Mouse (Mus musculus) left cerebral cortex, adult 2 months (tissue): ENCODE measurements around the gene Gfod2. TPM values are rescaled to one million over a fixed set of nuclear protein-coding genes. Genes with fewer than 3 reads are reported as not detected.
A peak's percentile ranks its signal among the peaks of the same experiment; 100 is the strongest.

Experiments used
- DNase-seq, 2 experiments: peaks; one replicate each; pipeline ENCODE4 v3.0.0; 2021 to 2022; ENCODE audit warnings: low spot score in 2 of 2, mixed read lengths in 1 of 2; ENCODE audit errors: extremely low spot score in 1 of 2
- H3K27ac ChIP-seq: fragments of 200-600 bp; 2 replicates; pipeline ENCODE4 v1.8.1; 2022
- H3K4me3 ChIP-seq: fragments of 200-600 bp; 2 replicates; pipeline ENCODE4 v1.8.1; 2022
- CTCF ChIP-seq: fragments of 200-600 bp; IDR thresholded peaks from 2 replicates; pipeline ENCODE4 v1.8.1; 2022; ENCODE audit warnings: antibody characterized with exemption, mild to moderate bottlenecking, moderate library complexity
- intact Hi-C: fragments of 180-260 bp; cut with DNase I; formaldehyde crosslinking; loops from one replicate; pipeline ENCODE4 v1.15.1; 2025
- total RNA-seq, 2 experiments: library from RNA; stranded (reverse); gene quantifications; 2 replicates each; pipeline ENCODE4 v1.2.3; 2021

The Gfod2 gene
- total RNA-seq, 2 experiments from 2014 or later, result 21.0 to 26.0 TPM

DNA sequence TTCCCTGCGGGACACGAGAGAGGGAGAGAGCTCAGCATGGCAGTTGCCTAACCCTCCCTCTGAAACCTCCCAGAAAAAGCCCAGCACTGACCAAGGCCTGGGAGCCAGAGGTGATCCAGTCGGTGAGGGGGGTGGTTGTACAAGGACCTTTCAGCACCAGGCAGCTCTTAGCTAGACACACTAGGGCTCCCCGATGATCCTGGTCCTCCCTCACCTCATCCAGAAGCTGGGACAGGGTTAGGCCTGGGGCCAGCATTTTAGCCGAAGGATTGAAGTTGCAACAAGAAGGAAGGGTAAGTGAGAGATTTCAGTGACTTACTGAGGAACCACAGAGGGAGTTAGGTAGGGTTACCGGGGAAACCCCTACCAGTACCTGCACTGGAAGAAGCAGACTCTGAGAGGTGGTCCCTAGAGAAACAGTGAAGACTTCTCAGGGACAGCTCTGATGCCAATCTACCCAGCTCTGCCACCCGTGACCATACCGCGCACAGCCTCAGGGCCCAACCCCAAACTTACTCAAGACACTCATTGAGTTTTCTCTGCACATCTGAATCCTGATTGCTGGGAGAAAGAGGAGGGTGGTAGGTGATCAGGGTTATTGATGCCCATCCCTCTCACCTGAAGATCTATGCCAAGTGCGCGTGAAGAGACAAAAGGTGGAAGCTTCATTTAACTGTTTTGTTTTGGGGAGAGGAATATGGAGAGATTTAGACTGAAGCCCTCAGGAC is 58.8 kb downstream of the Gfod2 start:
- intact Hi-C loops, result loop anchor here (2.0 kb wide), 1 partner anchor 77 kb away; no protein-coding TSS in a partner anchor
- no peak for TF ChIP-seq CTCF
- no peak for DNase-seq
- Histone ChIP-seq H3K27ac (peak overlapping the region; percentile 95; the same call in 1 of the 2 replicates), H3K4me3 (peak overlapping the region; percentile 64)

DNA sequence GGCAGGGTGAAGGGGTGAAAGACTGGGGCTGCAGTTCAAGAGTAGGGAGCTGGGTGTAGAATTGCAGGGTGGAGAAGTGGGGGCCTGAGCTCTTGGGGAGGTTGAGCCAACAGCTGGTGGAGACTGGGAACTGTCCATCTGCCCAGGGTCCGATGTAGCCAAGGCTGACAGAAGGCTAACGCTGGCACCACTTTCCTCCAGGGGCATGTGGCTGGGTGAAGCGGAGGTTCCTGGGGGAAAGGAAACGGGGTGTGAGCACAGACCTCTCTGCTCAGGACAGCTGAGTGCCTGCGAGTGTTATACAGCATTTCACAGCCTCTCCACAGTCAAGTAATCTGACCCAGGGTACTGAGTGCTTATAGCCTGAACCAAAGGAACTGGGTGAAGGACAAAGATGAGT is 59.7 kb downstream of the Gfod2 start:
- no peak overlapping the region for H3K4me3 ChIP-seq
- no peak overlapping the region for H3K27ac ChIP-seq
- no peak for DNase-seq
- intact Hi-C loops, result no loop called here
- no peak for TF ChIP-seq CTCF

DNA sequence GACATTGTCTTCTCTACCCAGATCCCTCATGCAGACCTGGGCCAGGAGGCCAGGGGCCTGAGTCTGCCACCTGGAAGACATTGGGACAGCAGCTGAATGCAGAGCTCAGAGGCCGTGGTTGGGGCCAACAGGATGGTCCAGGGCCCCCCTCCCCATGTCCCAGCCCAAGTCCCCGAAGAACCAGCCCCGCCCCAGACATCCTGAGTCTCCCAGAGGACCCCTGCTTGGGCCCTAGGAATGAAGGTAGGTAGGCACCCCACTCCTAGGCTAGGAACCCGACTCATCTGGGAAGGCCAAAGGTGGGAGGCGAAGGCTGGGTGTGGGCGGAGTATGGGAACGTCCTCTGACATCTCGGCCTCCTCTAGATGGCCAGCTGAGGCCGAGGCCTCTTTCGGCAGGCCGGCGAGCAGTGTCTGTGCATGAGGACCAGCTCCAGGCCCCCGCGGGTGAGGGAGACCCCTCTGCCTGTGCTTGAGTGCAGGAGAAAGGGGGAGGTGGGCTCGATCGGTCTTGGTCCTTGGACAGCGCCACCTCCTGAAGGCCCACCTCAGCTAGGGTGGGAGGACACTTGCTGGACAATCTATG is 61.2 kb downstream of the Gfod2 start:
- H3K4me3 ChIP-seq, result no peak overlapping the region
- no peak for DNase-seq
- H3K27ac ChIP-seq, result no peak overlapping the region
- TF ChIP-seq CTCF, result no peak
- intact Hi-C loops, result no loop called here

DNA sequence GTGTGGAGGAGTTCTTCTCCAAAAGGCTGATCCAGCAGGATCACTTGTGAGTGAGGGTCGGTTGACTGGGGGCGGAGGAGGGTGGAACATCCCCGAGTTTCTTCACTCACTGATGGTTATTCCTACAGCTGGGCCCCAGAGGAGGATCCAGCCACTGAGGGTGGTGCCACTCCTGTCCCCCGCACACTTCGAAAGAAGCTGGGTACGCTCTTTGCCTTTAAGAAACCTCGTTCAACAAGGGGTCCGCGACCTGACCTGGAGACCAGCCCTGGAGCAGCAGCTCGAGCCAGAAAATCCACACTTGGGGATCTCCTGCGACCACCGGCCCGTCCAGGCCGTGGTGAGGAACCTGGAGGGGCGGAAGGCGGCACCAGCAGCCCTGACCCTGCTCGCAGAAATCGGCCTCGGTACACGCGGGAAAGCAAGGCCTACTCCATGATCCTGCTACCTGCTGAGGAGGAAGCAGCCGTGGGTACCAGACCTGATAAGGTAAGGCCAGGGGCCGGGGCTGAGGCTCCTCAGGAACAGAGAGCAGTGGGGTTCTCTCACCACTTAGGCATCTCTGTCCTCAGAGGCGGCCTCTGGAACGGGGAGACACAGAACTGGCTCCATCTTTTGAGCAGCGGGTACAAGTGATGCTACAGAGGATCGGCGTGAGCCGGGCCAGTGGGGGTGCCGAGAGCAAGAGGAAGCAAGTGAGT is 63.2 kb downstream of the Gfod2 start:
- H3K4me3 ChIP-seq, result peak overlapping the region; percentile 55
- intact Hi-C loops, result no loop called here
- TF ChIP-seq CTCF, result no peak
- peak overlapping the region; percentile 95 for H3K27ac ChIP-seq
- no peak for DNase-seq

DNA sequence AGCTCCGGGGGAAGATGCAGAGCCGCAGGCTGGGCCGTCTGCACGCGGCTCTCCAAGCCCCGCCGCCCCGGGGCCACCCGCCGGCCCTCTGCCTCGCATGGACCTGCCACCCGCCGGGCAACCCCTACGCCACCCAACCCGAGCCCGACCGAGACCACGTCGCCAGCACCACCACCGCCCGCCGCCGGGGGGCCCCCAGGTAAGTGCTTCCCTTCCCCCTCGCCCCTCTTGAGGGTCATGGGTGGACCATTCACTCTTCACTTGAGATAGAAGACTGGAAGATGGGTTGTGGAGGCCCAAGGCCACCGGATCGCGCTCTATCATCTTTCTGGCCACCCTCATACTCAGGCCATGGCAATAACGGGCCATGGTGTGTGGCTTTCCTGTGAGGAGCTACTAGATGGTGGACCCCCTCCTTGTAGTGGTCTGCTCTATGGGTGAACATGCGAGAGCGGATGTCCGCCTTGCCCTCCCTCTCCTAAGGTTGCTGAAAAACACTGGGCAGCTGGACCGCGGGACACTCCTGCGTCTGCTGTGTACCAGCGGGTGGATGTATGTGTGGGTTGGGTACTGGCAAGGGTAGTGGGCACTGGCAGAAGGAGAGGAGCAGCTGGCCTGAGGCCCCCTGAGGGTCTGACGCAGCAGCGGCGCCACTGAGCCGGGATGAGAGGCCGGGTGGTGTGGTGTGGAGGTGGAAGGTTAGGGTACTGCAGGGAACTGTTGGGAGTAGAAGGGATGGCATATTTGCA is 64.2 kb downstream of the Gfod2 start:
- TF ChIP-seq CTCF, result peak; percentile 42
- Histone ChIP-seq H3K27ac (peak overlapping the region; percentile 95), H3K4me3 (peak overlapping the region; percentile 55)
- intact Hi-C loops, result loop anchor here (5.0 kb wide), 2 partner anchors 57 to 72 kb away; partner anchors contain the start of genes Agrp and Ctcf
- peak; percentile 55 to 61 for DNase-seq

DNA sequence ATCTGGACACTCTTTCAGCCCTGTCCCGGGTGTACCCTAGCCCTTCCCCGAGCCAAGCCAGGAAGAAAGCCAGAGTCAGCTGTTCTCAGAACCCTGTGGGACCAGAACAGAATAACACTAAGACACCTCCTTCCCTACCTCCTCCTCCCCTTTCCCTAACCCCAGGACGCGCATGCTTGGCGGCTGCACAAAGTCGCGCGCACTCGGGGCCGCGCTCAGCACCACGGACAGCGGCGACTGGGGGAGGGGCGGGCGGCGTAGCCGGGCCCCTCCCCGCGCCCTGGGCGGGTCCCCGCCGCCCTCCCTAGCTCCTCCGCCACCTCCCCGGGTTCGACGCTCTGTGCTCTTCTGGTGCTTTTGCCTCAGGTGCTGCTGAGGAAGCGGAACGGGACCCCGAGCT is 64.8 kb downstream of the Gfod2 start:
- intact Hi-C loops, result loop anchor here (5.0 kb wide), 2 partner anchors 56 to 71 kb away; partner anchors contain the start of genes Agrp and Ctcf

DNA sequence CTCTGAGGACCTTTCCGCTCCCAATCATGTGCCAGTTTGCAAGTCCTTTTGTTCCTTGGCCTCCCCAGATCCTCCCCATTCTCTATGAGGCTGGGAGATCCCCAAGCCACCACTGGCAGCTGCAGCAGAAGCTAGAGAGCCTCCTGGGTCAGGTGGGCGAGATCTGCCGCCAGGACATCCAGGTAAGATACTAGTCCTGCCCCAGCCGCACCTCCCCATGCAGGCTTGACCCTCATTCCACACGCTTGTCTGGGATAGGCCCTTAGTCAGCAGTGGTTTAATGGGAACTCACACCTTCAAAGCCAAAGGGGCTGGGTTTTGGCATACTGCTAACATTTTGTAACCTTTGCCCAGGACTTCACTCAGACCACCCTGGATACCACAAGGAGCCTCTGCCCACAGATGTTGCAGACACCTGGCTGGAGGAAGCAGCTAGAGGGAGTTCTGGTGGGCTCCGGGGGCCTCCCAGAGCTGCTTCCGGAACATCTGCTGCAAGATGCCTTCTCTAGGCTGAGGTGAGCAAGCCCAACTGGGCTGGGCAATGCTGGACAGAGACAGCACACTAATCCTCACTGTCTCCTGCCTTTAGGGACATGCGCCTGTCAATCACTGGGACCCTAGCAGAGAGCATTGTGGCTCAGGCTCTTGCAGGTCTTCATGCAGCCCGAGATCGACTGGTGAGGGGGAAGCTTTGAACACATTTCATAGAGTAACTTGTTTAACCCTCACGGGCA is 65.8 kb downstream of the Gfod2 start:
- DNase-seq, result no peak
- TF ChIP-seq CTCF, result no peak
- H3K27ac ChIP-seq, result no peak overlapping the region
- H3K4me3 ChIP-seq, result no peak overlapping the region
- intact Hi-C loops, result loop anchor here (5.0 kb wide), 2 partner anchors 55 to 70 kb away; partner anchors contain the start of genes Agrp and Ctcf

More for the DNA sequence above, 64.8 kb downstream of the Gfod2 start:
- DNase-seq, result peak; percentile 82 to 87
- peak overlapping the region; percentile 95 for H3K27ac ChIP-seq
- H3K4me3 ChIP-seq, result peak overlapping the region; percentile 55
- TF ChIP-seq CTCF, result no peak

DNA sequence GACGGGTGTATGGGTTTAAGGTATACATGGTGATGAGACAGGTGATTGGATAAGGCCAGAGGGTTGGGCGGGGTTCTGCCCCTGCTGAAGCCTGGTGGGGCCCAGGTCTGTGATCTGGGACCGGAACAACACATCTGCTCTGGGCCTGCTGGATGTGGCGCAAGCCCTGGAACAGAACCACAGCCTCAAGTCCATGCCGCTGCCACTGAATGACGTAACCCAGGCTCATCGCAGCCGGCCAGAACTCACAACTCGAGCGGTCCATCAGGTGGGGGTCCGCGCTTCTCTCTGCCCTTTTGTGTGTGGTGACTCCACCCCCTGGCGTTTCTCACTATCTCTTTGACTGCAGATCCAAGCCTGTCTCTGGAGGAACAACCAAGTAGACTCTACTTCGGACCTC is 67.5 kb downstream of the Gfod2 start:
- Histone ChIP-seq H3K4me3 (no peak overlapping the region), H3K27ac (no peak overlapping the region)
- DNase-seq, result no peak
- intact Hi-C loops, result loop anchor here (5.0 kb wide), 2 partner anchors 54 to 69 kb away; partner anchors contain the start of genes Agrp and Ctcf
- TF ChIP-seq CTCF, result no peak

DNA sequence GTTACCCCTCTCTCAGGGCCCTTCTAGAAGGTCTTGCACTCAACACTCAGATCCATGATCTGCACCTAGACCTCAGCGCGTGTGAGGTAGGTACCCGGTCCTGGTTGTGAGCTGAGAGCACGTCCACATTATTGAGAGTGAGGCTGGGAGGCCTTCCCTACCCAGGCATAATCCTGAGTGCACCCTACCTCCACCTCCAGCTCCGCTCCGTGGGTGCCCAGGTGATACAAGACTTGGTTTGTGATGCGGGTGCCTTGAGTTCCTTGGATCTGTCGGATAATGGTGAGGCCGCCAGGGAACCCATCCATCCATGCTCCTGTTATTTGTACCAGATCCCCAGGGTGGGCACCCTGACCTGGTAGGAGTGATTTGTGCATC is 68.5 kb downstream of the Gfod2 start:
- intact Hi-C loops, result loop anchor here (5.0 kb wide), 3 partner anchors 53 to 123 kb away; partner anchors contain the start of genes Agrp, Atp6v0d1 and Ctcf
- no peak for TF ChIP-seq CTCF
- DNase-seq, result no peak
- Histone ChIP-seq H3K27ac (no peak overlapping the region), H3K4me3 (no peak overlapping the region)

DNA sequence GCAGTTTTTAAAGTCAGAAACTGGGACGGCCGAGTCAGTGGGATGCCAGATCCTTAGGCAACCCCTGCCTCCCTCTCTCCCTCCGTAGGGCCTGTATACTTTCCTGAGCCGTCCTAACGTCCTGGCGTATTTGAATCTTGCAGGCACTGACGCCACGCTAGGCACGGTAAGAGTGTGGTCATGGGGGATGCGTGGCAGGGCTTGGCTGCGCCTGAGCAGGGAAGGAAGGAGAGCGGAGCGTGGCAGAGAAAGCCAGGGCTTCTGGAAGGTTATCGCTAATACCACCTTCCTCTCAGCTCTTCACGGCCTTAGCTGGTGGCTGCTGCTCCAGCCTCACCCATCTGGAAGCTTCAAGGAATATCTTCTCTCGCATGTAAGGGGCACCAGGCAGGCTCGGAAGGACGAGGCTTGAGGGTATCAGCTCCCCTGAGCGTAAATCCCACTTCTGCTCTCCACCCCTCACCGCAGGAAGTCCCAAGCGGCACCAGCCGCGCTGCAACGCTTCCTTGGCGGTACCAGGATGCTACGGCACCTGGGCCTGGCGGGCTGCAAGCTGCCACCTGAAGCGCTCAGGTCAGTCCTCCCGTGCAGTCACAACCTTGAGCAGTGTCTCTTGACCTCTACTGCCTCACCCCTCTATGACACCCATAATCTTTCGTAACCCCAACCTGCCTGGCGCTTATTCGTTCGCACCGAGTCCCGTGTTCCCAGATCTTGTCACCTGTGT is 69.0 kb downstream of the Gfod2 start:
- Histone ChIP-seq H3K4me3 (no peak overlapping the region), H3K27ac (no peak overlapping the region)
- intact Hi-C loops, result loop anchor here (5.0 kb wide), 1 partner anchor 122 kb away; the partner anchor contains the start of gene Atp6v0d1
- no peak for DNase-seq
- TF ChIP-seq CTCF, result no peak
